Comparison of ENCODE assay signal across 20 mouse cellular contexts in genomic region chr7:100881531-100881930, GRCm38 (mm10). TPM values are rescaled to one million over a fixed set of nuclear protein-coding genes. Genes with fewer than 3 reads are reported as not detected.
"Had no signal": no experiment of that assay in that cellular context is flagged by ENCODE, and none has a peak within 500 bp of the region (broad histone marks: within the 10 kb centered on the region; RNA-seq: fewer than 3 reads in every experiment).

No protein-coding gene starts in this region.

- H3K9ac ChIP-seq: limb, embryonic 12.5 days; limb, embryonic 15.5 days; liver, embryonic 14.5 days; liver, postnatal 0 days; lung, embryonic 14.5 days; midbrain, embryonic 13.5 days; neural tube, embryonic 13.5 days had no signal

- H3K27me3 ChIP-seq: limb, embryonic 12.5 days; limb, embryonic 15.5 days; midbrain, embryonic 13.5 days; neural tube, embryonic 13.5 days had no signal

- DNase-seq: layer of hippocampus, postnatal 36 days; left cerebral cortex, postnatal 4 days; liver, postnatal 0 days; lung, embryonic 14.5 days; retina, postnatal 1 day; right cerebral cortex, postnatal 25 days; thymus, adult 2 months; thymus, postnatal 4 days had no signal

- H3K4me3 ChIP-seq: limb, embryonic 12.5 days; limb, embryonic 15.5 days; megakaryocyte, embryonic 14.5 days; midbrain, embryonic 10.5 days; midbrain, embryonic 13.5 days; myocyte; neural tube, embryonic 13.5 days had no signal

- H3K9me3 ChIP-seq: limb, embryonic 12.5 days; limb, embryonic 15.5 days; megakaryocyte, embryonic 14.5 days; midbrain, embryonic 10.5 days; midbrain, embryonic 13.5 days; neural tube, embryonic 13.5 days had no signal

- H3K27ac ChIP-seq: kidney, postnatal 0 days; limb, embryonic 12.5 days; limb, embryonic 15.5 days; liver, embryonic 14.5 days; midbrain, embryonic 10.5 days; midbrain, embryonic 13.5 days; neural tube, embryonic 13.5 days; stomach, postnatal 0 days had no signal

- H3K4me2 ChIP-seq: limb, embryonic 12.5 days; limb, embryonic 15.5 days; liver, embryonic 11.5 days; lung, embryonic 14.5 days; midbrain, embryonic 13.5 days; neural tube, embryonic 13.5 days had no signal

- H3K4me1 ChIP-seq: limb, embryonic 12.5 days; limb, embryonic 15.5 days had no signal

RNA-seq across cellular contexts. Expression of gene Arhgef17, which starts 50.4 kb away (rescaled TPM):
- total RNA-seq: neutrophil, adult 5-6 weeks had no signal
